Mouse (Mus musculus) central nervous system, embryonic 18 days (tissue): ENCODE results near the gene Zfp790. TPM values are rescaled to one million over a fixed set of nuclear protein-coding genes. Genes with fewer than 3 reads are reported as not detected.

Source experiments
- polyA plus RNA-seq: library from polyadenylated mRNA; depleted of rRNA; stranded (reverse); fragments of >200 nt; gene quantifications from 2 replicates; pipeline ENCODE4 v1.2.3, GENCODE M21; 2012; rRNA removed

Zfp790 gene
- polyA plus RNA-seq = 14.6 and 14.8 TPM in 2 replicates

DNA sequence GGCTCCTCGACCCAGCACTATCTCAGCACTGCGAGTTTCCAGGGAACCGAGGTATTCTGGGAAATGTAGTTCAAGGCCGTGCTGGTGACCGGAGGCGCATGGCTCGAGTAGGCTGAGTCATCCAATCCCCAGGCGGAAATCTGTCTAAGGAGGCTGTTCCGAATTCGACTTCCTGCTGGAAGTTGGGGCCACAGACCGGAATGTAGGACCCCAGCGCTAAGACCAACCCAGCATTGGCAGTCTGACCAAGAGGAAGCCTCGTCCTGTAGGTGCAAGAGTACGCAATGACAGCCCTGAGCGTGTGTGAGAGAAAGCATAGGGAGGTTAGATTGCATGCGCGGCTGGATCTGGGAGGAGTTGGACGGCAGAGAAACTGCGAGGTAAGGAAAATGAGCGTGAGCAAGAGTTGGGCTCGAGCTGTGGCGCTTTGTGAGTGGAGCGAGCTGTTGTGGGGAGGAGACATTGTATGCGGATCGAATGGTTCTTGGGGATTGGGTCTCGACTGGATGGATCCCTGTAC, at the start of gene Zfp790:
TSS of gene Zfp790 (plus strand) at position 205 of the 520 bp plus-strand sequence.

DNA sequence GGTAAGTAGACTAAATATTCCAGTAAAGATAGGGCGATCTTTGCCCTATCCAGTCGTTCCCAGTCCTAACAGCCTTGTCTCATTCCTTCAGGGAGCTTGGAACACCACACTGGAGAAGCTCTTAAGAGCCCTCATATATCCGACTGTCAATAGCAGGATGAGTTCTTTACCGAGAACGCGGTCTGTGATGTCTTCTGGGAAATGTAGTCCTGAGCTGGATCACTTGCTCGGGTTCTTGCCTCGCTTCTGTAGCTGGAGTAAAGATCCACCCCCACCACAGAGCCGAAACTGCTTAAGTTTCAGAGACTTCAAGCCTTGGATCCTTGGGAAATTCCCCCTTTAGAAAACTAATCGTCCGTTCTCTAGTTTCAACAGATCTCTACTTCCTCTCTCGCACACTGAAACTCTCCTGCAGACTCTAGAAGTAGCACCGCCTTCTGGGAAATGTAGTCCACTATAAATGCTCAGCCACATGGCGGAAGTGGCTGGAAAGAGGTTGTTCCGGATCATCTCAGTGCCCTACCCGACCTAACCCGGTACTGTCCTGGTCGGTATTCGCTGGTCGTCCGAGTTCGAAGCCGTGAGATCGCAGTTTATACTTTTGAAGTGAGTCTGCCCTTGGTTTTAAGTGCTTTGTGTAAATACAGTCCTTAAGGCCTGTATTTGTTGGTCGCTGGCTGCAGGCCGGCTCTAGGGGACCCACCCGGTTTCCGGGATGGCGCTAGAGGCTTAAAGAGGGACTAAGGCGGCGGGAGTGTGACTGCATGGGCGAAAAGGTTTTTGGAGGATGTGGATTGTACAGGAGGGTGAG, 47.6 kb upstream of the Zfp790 start, which contains the start of gene Zfp84:
TSS of gene Zfp84 (plus strand) at position 463 of the 811 bp plus-strand sequence.

DNA sequence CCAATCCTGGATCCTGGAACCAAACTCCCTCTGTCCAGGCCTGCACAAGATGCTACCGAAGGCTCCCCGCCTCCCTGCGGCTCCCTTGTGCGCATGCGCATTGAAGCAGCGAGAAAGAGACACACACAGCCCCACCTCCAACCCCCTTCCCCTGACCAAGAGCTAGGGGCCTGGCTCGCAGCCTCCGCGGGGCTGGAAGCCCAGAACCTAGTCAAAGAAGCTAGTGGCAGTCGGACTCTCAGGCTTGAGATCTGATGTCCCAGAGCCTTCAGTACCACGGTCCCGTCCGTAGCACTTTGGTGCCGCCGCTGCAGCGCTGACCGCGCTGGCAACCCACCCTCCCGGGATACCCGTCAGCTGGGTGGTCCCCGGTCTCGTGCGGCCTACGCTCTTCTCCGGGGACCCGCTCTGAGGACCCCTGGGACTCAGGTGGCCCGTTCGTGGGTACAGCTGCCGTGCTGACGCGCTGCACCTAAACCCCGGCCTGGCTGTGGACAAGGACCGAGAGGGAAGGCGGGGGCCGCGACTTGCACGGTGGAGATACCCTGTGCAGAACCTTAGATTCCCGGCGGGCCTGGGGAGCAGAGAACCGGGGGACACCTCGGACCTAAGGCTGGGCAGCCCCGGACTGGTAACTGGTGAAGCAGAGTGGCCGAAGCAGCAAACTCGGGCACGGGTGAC, 31.9 kb upstream of the Zfp790 start, which contains the start of gene Zfp30:
TSS of gene Zfp30 (plus strand) at position 128 of the 681 bp plus-strand sequence.

DNA sequence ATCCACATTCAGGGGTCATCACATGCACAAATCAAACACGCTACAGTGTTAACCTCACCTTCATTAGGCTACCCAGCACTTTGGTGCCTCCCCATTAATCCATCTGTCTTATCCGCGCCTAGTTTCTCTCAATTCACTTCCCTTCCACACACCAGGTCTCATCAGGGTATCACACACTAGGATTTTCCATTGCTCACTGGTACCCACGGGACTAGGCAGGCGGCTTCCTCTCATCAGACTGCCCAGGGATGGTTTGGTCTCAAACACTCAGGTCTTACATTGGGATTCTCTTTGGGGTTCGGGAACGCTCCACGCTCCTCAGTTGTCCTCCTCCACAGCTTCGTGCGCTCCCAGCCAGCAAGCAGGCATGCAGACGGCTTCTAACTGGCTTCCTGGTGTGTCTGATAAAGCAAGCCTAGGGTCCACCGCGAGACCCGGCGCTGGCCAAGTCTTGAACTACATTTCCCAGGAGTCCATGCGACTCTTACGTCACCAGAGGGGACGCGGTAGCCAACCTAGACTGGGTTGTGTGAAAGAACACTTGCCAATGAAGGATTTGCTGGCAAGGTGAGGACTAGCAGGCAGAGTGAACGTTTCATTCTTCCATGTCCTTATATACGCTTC, 37.4 kb downstream of the Zfp790 start, which contains the start of gene Zfp940:
TSS of gene Zfp940 (minus strand) at position 451 of the 624 bp plus-strand sequence.

DNA sequence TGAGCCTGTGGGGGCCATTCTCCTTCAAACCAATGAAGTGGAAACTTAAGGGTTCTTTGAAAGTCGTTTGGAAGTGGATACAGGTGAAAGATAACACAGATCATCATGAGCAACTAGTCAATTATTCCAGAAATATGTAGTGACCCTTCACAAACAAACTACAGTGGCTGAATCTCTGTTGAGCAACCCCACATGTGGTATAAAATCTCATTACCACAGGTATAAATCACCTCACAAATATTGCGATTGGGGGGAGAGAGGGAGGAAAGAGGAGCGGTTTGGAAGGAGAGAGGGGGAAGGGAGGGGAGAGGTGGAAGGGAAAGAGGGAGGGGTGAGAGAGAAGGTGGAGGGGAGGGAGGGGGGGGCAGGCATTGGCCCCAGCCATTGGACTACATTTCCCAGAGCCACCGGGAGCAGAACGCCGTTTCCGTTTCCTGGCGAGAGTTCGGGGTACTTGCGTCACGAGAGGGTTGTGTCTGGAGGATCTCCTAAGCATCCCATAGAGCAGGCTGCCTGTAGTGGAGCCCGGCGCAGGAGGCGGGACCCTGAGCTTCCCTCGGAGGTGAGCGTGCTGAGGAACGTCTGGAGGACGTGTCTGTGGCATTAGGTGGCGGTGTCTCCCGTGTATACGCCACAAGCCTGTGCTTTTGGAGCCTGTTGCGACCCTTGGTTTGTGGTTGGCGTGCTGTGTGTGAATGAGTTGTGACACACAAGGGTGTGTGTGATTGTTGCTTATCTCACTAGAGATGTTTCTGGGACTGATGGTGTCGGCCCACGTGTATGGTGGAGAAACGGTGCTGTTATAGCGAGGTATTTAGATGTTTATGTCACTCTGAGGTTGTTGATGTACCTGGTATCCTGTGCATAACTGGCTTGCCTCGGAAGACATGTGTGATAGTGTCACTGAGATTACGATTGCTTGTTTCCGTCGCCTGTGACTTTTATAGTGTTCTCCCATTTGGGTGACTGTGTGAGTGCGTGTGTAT, 43.9 kb downstream of the Zfp790 start, which contains the start of gene Zfp420:
TSS of gene Zfp420 (plus strand) at position 448 of the 986 bp plus-strand sequence.

Other genes with a start within 250 kb of the Zfp790 start
- 1.4 and 1.8 TPM in 2 replicates for gene Catsperg2, start 89.1 kb upstream of the Zfp790 start, polyA plus RNA-seq
- gene Zfp84, start 47.6 kb upstream of the Zfp790 start, polyA plus RNA-seq = 14.8 TPM in 2 replicates
- 11.8 and 12.2 TPM in 2 replicates for gene Zfp30, start 32.1 kb upstream of the Zfp790 start, polyA plus RNA-seq
- 12.2 and 14.4 TPM in 2 replicates for gene Zfp940, start 37.6 kb downstream of the Zfp790 start, polyA plus RNA-seq
- gene Zfp420, start 43.9 kb downstream of the Zfp790 start, polyA plus RNA-seq = 19.3 and 20.7 TPM in 2 replicates
- gene Zfp27, start 90.5 kb downstream of the Zfp790 start, polyA plus RNA-seq = 12.5 and 12.9 TPM in 2 replicates
- 14.5 and 15.1 TPM in 2 replicates for gene Zfp383, start 92.1 kb downstream of the Zfp790 start, polyA plus RNA-seq
- gene Zfp74, start 138.0 kb downstream of the Zfp790 start, polyA plus RNA-seq = 16.3 and 18.0 TPM in 2 replicates
- gene Zfp568, start 167.8 kb downstream of the Zfp790 start, polyA plus RNA-seq = 4.2 and 5.2 TPM in 2 replicates
- 13.6 and 14.4 TPM in 2 replicates for gene Zfp14, start 235.3 kb downstream of the Zfp790 start, polyA plus RNA-seq